Mouse (Mus musculus) kidney, embryonic 14.5 days (tissue): ENCODE measurements around the gene Slc25a38. TPM values are rescaled to one million over a fixed set of nuclear protein-coding genes. Genes with fewer than 3 reads are reported as not detected.

Experiments used
- ATAC-seq: fragments of 200-750 bp; cut with Nextera tagmentation; 2 replicates; pipeline ENCODE4 v1.8.0; 2017; ENCODE audit warnings: moderate number of reproducible peaks, mild to moderate bottlenecking, moderate TSS enrichment, moderate library complexity; ENCODE audit not compliant: low FRiP score, low TSS enrichment
- H3K27ac ChIP-seq: fragments of 300-500 bp; sonication (generic); 2 replicates; pipeline ENCODE4 v1.5.1; 2014; ENCODE audit warnings: low read depth, mild to moderate bottlenecking, low read length, moderate library complexity, mixed read lengths
- H3K27me3 ChIP-seq: fragments of 300-500 bp; sonication (generic); 2 replicates; pipeline ENCODE4 v1.6.1; 2014; ENCODE audit warnings: mild to moderate bottlenecking, low read length; ENCODE audit not compliant: control insufficient read depth, insufficient read depth
- H3K36me3 ChIP-seq: fragments of 300-500 bp; sonication (generic); 2 replicates; pipeline ENCODE4 v1.6.1; 2014; ENCODE audit warnings: low read length, mixed read lengths; ENCODE audit not compliant: control insufficient read depth, insufficient read depth
- H3K4me1 ChIP-seq: fragments of 300-500 bp; sonication (generic); 2 replicates; pipeline ENCODE4 v1.6.1; 2014; ENCODE audit warnings: low read length, mixed read lengths; ENCODE audit not compliant: control insufficient read depth, insufficient read depth
- H3K4me2 ChIP-seq: fragments of 300-500 bp; sonication (generic); replicated peaks from 2 replicates; pipeline ENCODE4 v1.6.1; 2014; ENCODE audit warnings: low read depth, mild to moderate bottlenecking, low read length
- H3K4me3 ChIP-seq: fragments of 300-500 bp; sonication (generic); 2 replicates; pipeline ENCODE4 v1.5.1; 2014; ENCODE audit warnings: mild to moderate bottlenecking, low read length
- H3K9ac ChIP-seq: fragments of 300-500 bp; sonication (generic); 2 replicates; pipeline ENCODE4 v1.6.1; 2014; ENCODE audit warnings: low read depth, mild to moderate bottlenecking, low read length, moderate library complexity
- H3K9me3 ChIP-seq: fragments of 300-500 bp; sonication (generic); 2 replicates; pipeline ENCODE4 v1.6.1; 2016; ENCODE audit warnings: low read length; ENCODE audit not compliant: control insufficient read depth
- WGBS: fragments of 180-500 bp; shearing (Covaris S2); extraction: QIAGEN DNeasy Blood & Tissue Kit; methylation state at CpG from one replicate; pipeline ENCODE4 v1.1.7; 2014; 5-methylcytosine and 5-hydroxymethylcytosine counted together
- polyA plus RNA-seq: library from polyadenylated mRNA; unstranded; fragments of >200 nt; fragmentation: Nextera tagmentation; extraction: Ambion mirVana; gene quantifications from 2 replicates; pipeline ENCODE4 v1.2.1, GENCODE M21; 2014

Slc25a38 gene
- polyA plus RNA-seq, 1 experiment from 2014 or later, result 30.3 TPM

DNA sequence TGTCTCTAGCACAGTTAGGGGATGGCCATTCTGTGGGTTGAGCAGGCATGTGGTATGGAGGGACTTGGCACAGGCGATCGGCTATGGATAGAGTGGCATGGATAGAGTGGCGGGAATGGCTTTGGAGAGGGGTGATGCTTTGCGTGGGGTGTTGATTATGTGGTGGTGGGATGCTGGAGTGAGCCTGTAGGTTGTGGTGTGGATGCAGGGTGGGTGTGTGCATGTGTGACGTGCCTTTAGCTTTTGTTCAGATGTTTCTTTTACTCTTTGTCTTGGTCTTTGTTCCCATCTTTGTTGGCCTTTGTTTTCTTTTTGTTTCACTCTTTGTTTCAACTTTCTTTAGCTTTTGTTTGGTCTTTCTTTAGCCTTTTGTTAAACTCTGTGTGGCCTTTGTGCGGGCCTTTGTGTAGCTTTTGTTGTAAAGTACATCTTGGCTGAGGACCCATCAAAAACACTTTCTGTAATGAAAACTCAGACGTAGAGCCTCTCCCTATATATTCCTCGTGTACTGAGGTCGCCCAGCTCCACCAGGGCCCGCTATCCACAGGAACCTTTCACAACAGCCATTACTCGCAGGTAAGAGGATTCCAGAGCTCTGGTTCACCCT, 39.2 kb downstream of the Slc25a38 start, which contains the start of gene Mobp:
Gene Mobp (plus strand): TSS at position 486 of the 607 bp plus-strand sequence.
- H3K27me3 ChIP-seq, result no peaks in the 10 kb centered on the region
- H3K4me3 ChIP-seq, result no peak within 1 kb of the TSS
- WGBS, result 82% methylated on average over 11 of the region's 11 CpGs
- H3K4me1 ChIP-seq, result no peaks in the 10 kb centered on the region
- H3K9ac ChIP-seq, result no peak within 1 kb of the TSS
- ATAC-seq, result no peak
- H3K4me2 ChIP-seq, result no peak within 1 kb of the TSS
- no peaks in the 10 kb centered on the region for H3K9me3 ChIP-seq
- no peak within 1 kb of the TSS for H3K27ac ChIP-seq
- H3K36me3 ChIP-seq, result no peaks in the 10 kb centered on the region

GRCm38 (mm10) chr9:120151152-120151551, 41.0 kb downstream of the Slc25a38 start:
- no peak for ATAC-seq
- WGBS, result 86% methylated on average over 5 of the region's 5 CpGs
- H3K27ac ChIP-seq, result no peak overlapping the region
- H3K9me3 ChIP-seq, result no peaks in the 10 kb centered on the region
- H3K36me3 ChIP-seq, result no peaks in the 10 kb centered on the region
- H3K4me2 ChIP-seq, result no peak overlapping the region
- no peaks in the 10 kb centered on the region for H3K4me1 ChIP-seq
- H3K27me3 ChIP-seq, result no peaks in the 10 kb centered on the region
- no peak overlapping the region for H3K4me3 ChIP-seq
- no peak overlapping the region for H3K9ac ChIP-seq

DNA sequence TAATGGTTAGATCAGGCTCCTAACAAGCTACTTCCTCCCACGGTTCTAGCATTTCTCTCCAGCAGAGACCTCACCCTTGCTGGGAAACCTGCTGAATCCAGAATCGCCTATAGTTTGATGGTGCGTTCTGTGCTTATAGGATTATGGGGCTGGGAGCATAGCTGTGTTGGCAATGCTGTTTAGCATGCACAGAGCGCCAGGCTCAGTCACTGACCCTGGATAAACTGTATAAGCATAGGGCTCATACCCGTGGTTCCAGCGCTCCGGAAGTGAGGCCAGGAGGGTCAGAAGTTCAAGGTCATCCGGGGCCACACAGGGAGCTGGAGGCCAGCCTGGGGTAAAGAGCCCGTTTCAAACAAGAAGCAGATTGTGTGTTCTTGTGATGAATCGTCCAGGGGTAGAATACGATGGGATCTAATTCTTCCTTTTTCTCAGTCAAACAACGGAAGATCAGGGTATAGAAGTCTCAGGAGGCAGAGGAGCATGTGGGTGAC, 41.8 kb downstream of the Slc25a38 start:
- 80% methylated on average over 12 of the region's 12 CpGs for WGBS
- H3K4me2 ChIP-seq, result no peak overlapping the region
- H3K27ac ChIP-seq, result no peak overlapping the region
- H3K4me3 ChIP-seq, result no peak overlapping the region
- no peaks in the 10 kb centered on the region for H3K4me1 ChIP-seq
- no peaks in the 10 kb centered on the region for H3K9me3 ChIP-seq
- H3K36me3 ChIP-seq, result no peaks in the 10 kb centered on the region
- H3K9ac ChIP-seq, result no peak overlapping the region
- ATAC-seq, result no peak
- no peaks in the 10 kb centered on the region for H3K27me3 ChIP-seq

GRCm38 (mm10) chr9:120158047-120158446, 47.9 kb downstream of the Slc25a38 start:
- no peak overlapping the region for H3K4me2 ChIP-seq
- H3K4me1 ChIP-seq, result no peaks in the 10 kb centered on the region
- no peaks in the 10 kb centered on the region for H3K27me3 ChIP-seq
- WGBS, result 33% methylated on average over 4 of the region's 4 CpGs
- no peak overlapping the region for H3K9ac ChIP-seq
- ATAC-seq, result no peak
- H3K36me3 ChIP-seq, result no peaks in the 10 kb centered on the region
- H3K4me3 ChIP-seq, result no peak overlapping the region
- H3K9me3 ChIP-seq, result no peaks in the 10 kb centered on the region
- H3K27ac ChIP-seq, result no peak overlapping the region

DNA sequence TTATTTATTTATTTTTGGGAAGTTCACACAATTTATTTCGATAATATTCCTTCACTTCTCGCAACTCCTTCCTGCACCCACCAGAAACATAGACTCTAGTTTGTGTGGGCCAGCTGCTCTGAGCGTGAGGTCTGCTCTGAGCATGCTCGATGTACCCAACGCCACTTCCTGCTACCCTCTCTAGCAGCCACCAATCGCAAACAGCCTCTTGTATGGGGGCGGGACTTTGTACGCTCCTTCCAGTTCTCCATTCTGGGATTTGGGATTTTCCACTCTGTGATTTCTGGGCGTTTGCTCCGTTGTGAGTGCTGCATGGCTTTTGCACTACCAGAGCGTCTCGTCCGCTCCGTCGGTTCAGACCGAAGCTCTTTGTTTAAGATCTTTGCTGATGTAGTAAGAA, 53.7 kb downstream of the Slc25a38 start:
- Histone ChIP-seq H3K4me3 (no peak overlapping the region), H3K27ac (no peak overlapping the region), H3K36me3 (no peaks in the 10 kb centered on the region), H3K4me2 (no peak overlapping the region), H3K27me3 (no peaks in the 10 kb centered on the region), H3K9ac (no peak overlapping the region), H3K9me3 (no peaks in the 10 kb centered on the region), H3K4me1 (no peaks in the 10 kb centered on the region)
- WGBS, result 90% methylated on average over 16 of the region's 16 CpGs
- no peak for ATAC-seq

DNA sequence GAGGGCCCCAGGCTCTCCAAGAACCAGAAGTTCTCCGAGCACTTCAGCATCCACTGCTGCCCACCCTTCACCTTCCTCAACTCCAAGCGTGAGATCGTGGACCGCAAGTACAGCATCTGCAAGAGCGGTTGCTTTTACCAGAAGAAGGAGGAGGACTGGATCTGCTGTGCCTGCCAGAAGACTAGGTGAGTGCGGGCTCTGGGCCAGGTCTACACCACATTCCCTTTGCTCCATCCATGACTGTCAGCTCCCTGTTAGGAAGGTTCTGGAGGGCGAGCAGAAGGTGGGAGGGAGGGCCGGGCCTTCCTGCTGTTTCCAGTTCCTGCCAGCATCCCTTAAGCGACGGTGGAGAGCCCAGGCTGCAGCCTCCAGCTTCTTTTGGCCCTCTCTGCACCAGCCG, 57.7 kb downstream of the Slc25a38 start:
- Histone ChIP-seq H3K9ac (no peak overlapping the region), H3K9me3 (peaks cover 4% of the 10 kb centered on the region; the same call in 1 of the 2 replicates), H3K36me3 (no peaks in the 10 kb centered on the region), H3K27me3 (no peaks in the 10 kb centered on the region), H3K4me1 (no peaks in the 10 kb centered on the region), H3K4me3 (no peak overlapping the region), H3K27ac (no peak overlapping the region), H3K4me2 (no peak overlapping the region)
- no peak for ATAC-seq
- WGBS, result 63% methylated on average over 11 of the region's 11 CpGs

DNA sequence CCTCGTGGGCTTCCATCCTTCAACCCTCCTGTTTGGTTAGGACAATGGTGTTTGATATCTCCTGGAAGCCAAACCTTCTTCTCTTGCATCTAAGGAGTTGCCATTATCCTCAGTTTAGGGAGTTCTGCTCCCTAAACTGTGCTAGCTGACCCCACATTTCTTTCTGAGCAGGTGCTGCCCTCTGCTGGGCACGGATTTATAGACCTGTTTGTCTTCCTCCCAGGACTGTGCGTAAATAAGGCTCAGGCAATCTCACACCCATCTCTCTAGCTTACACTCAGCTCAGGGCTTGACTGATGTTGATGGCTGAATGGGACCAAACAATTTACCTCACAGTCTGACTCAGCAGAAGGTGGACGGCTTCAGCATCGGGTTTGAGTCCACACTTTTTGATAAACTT, 61.1 kb downstream of the Slc25a38 start:
- Histone ChIP-seq H3K9ac (no peak overlapping the region), H3K4me1 (no peaks in the 10 kb centered on the region), H3K9me3 (peaks cover 4% of the 10 kb centered on the region; the same call in 1 of the 2 replicates), H3K4me2 (no peak overlapping the region), H3K4me3 (no peak overlapping the region), H3K36me3 (no peaks in the 10 kb centered on the region), H3K27ac (no peak overlapping the region), H3K27me3 (no peaks in the 10 kb centered on the region)
- no peak for ATAC-seq
- WGBS, result 44% methylated on average over 5 of the region's 5 CpGs

Other genes starting within 250 kb of the Slc25a38 start
- 41.8 and 58.4 TPM in 2 replicates for gene Wdr48, start 215.5 kb upstream of the Slc25a38 start, polyA plus RNA-seq
- 17.8 and 22.1 TPM in 2 replicates for gene Gorasp1, start 172.8 kb upstream of the Slc25a38 start, polyA plus RNA-seq
- gene Ttc21a, start 172.8 kb upstream of the Slc25a38 start, polyA plus RNA-seq, result 0.06 and 0.19 TPM in 2 replicates
- gene Csrnp1, start 125.7 kb upstream of the Slc25a38 start, polyA plus RNA-seq, result 1.9 and 3.9 TPM in 2 replicates
- not detected in 2 replicates for gene Xirp1, start 86.8 kb upstream of the Slc25a38 start, polyA plus RNA-seq
- 3.0 and 7.4 TPM in 2 replicates for gene Cx3cr1, start 40.5 kb upstream of the Slc25a38 start, polyA plus RNA-seq
- gene Ccr8, start 18.3 kb upstream of the Slc25a38 start, polyA plus RNA-seq, result not detected in 2 replicates
- 2,066 and 2,566 TPM in 2 replicates for gene Rpsa, start 17.3 kb downstream of the Slc25a38 start, polyA plus RNA-seq
- gene Mobp, start 39.3 kb downstream of the Slc25a38 start, polyA plus RNA-seq, result not detected in 2 replicates
- gene Myrip, start 191.1 kb downstream of the Slc25a38 start, polyA plus RNA-seq, result 0.11 and 0.26 TPM in 2 replicates